Mouse (Mus musculus): ENCODE measurements at regions not wholly inside any gene's neighbourhood (a gene's known extent, or its start where the extent isn't known, plus 50 kb on each side); places are given as distances from the start of the nearest gene placed in this dataset.

DNA sequence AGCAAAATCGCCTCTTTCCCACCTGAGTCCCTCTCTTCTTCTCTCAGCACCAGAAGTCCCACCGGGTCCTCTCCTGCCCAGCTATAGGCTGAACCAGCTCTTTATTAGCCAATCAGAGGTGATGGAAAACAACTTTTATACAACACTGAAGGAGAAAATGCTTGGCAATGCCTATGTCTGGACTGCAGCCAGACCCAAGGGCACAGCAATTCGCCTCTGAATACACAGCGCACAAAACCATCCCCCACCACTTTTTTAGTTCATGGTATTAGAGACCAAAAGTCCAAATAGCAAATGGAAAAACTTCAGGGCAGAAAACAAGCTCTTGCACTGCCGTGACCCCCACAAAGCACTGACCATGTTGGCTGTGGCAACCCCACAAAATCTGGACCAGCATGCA is 57.8 kb upstream of the Egln3 start:
- Histone ChIP-seq H3K4me3 (ENCODE audit: low read depth, low read length) (no peak overlapping the region), H3K9me3 (ENCODE audit: control insufficient read depth, low read length) (no peaks in the 10 kb centered on the region), H3K4me1 (replicated peaks; ENCODE audit: control insufficient read depth, insufficient read depth, low read length) (peaks cover 19% of the 10 kb centered on the region; the same call in 1 of the 2 replicates), H3K9ac (ENCODE audit: low read length) (no peak overlapping the region), H3K27me3 (replicated peaks; ENCODE audit: control insufficient read depth, insufficient read depth, low read length) (no peaks in the 10 kb centered on the region), H3K27ac (ENCODE audit: low read depth) (no peak overlapping the region), H3K4me2 (ENCODE audit: low read length) (no peak overlapping the region), H3K36me3 (ENCODE audit: control insufficient read depth, insufficient read depth, low read length) (no peaks in the 10 kb centered on the region)
- DNase-seq (ENCODE audit: low spot score) (no peak), ATAC-seq (replicated peaks; ENCODE audit: low FRiP score, low TSS enrichment, low read depth) (no peak)
- 86% methylated on average over 5 of the region's 5 CpGs for WGBS

DNA sequence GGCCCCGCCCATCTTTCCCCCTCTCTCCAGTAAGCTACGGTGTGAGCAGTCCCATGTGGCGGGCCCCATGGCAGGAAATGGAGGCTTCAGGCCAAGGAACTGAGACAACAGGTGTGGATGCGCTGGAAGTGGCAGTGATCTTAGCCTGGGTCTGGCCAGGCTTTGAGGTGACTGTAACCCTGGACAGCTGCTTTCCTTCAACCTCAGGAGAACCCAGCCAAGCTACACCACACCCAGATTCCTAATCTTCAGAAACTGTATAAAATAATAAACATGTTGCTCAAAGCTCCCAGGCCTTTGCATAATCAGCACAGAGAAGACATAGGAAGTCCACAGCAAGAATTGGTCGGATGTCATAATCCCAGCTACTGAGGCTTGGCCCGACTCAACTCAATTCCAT is 56.8 kb upstream of the Egln3 start:
- no peak overlapping the region for H3K4me2 ChIP-seq (ENCODE audit: low read length)
- whole genome bisulfite sequencing, result 78% methylated on average over 6 of the region's 6 CpGs
- DNase-seq (ENCODE audit: low spot score) (no peak), ATAC-seq (replicated peaks; ENCODE audit: low FRiP score, low TSS enrichment, low read depth) (no peak)
- H3K27me3 ChIP-seq (replicated peaks; ENCODE audit: control insufficient read depth, insufficient read depth, low read length), result no peaks in the 10 kb centered on the region
- H3K9ac ChIP-seq (ENCODE audit: low read length), result no peak overlapping the region
- no peaks in the 10 kb centered on the region for H3K36me3 ChIP-seq (ENCODE audit: control insufficient read depth, insufficient read depth, low read length)
- no peaks in the 10 kb centered on the region for H3K9me3 ChIP-seq (ENCODE audit: control insufficient read depth, low read length)
- no peak overlapping the region for H3K27ac ChIP-seq (ENCODE audit: low read depth)
- no peak overlapping the region for H3K4me3 ChIP-seq (ENCODE audit: low read depth, low read length)
- H3K4me1 ChIP-seq (replicated peaks; ENCODE audit: control insufficient read depth, insufficient read depth, low read length), result peaks cover 16% of the 10 kb centered on the region; the same call in 1 of the 2 replicates

- no peaks in the 10 kb centered on the region for H3K9me3 ChIP-seq (ENCODE audit: control insufficient read depth, low read length)
- H3K9ac ChIP-seq (ENCODE audit: low read length), result no peak overlapping the region
- H3K4me1 ChIP-seq (replicated peaks; ENCODE audit: control insufficient read depth, insufficient read depth, low read length), result 0 out of 2 replicates have a peak, but pooled peaks cover 2% of the 10 kb centered on the region
- H3K36me3 ChIP-seq (ENCODE audit: control insufficient read depth, insufficient read depth, low read length), result no peaks in the 10 kb centered on the region
- ATAC-seq (replicated peaks; ENCODE audit: low FRiP score, low TSS enrichment, low read depth), result no peak
- WGBS, result 77% methylated on average over 7 of the region's 7 CpGs
- DNase-seq (ENCODE audit: low spot score), result no peak
- H3K4me3 ChIP-seq (ENCODE audit: low read depth, low read length), result no peak overlapping the region
- H3K27ac ChIP-seq (ENCODE audit: low read depth), result no peak overlapping the region
- no peaks in the 10 kb centered on the region for H3K27me3 ChIP-seq (replicated peaks; ENCODE audit: control insufficient read depth, insufficient read depth, low read length)
- no peak overlapping the region for H3K4me2 ChIP-seq (ENCODE audit: low read length)
Observed at GRCm38 (mm10) chr12:54257776-54258433, 54.2 kb upstream of the Egln3 start.

DNA sequence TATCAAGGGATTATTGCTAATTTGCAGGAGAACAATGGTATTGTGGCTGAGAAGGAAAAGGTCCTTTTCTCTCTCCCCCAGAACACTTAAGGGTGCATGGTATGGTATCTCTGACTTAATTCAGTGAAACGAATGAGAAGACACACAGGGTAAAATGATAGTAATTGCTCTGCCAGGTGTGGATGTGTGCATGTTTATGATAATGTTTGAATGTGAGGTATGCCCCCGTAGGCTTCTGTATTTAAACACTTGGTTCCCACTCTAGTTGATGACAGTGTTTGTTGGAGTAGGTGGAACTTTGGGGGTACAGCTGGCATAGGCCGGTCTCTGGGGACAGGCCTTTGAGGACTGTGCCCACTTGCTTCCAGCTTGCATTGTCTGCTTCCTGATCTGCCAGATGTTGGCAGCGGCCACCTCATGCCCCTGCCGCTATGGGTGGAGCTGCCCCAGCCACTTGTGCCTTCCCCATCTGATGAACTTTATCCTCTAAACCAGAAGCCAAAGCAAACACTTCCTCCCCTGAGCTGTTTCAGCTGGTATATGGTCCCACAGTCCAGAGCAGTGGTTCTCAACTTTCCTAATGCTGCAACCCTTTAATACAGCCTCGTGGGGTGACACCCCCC is 53.0 kb upstream of the Egln3 start:
- ATAC-seq (replicated peaks; ENCODE audit: low FRiP score, low TSS enrichment, low read depth), result no peak
- Histone ChIP-seq H3K36me3 (ENCODE audit: control insufficient read depth, insufficient read depth, low read length) (no peaks in the 10 kb centered on the region), H3K4me1 (replicated peaks; ENCODE audit: control insufficient read depth, insufficient read depth, low read length) (no peaks in the 10 kb centered on the region), H3K27me3 (replicated peaks; ENCODE audit: control insufficient read depth, insufficient read depth, low read length) (no peaks in the 10 kb centered on the region), H3K4me3 (ENCODE audit: low read depth, low read length) (no peak overlapping the region), H3K27ac (ENCODE audit: low read depth) (no peak overlapping the region), H3K9me3 (ENCODE audit: control insufficient read depth, low read length) (no peaks in the 10 kb centered on the region), H3K4me2 (ENCODE audit: low read length) (no peak overlapping the region), H3K9ac (ENCODE audit: low read length) (no peak overlapping the region)
- DNase-seq (ENCODE audit: low spot score), result no peak
- 74% methylated on average over 6 of the region's 6 CpGs for WGBS
